Mouse (Mus musculus): Measurements from ENCODE around the gene Ifrd2. TPM values are rescaled to one million over a fixed set of nuclear protein-coding genes. Genes with fewer than 3 reads are reported as not detected.
A peak's percentile ranks its signal among the peaks of the same experiment; 100 is the strongest.
"Not testable (repeated sequence)": the region's sequence is repeated elsewhere in the genome, so short reads cannot be mapped to it uniquely, and the experiment has no call there.

The Ifrd2 gene
- polyA plus RNA-seq, 1 experiment from 2014 or later: 14.5 TPM

DNA sequence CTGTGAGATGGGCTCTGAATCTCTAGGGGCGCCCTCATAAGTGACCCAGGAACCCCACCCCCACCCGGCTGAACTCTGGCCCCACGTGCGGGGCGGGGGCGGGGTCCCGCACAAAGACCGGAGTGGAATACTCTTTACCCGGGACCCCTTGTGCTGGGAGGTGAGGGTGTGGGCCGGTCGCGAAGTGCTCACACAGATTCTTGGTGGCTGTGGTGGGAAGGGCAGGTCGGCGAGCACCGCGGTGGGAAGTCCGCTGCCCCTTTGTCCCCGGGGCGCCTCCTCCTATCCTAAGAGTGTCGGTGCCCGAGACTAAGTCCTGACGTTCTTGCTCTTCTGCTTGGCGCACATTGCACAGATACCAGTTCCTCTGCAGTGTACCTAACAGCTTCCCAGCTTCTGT is 18.2 kb upstream of the Ifrd2 start:
- Histone ChIP-seq H3K4me3 (peak overlapping the region; percentile 94), H3K9me3 (no peaks in the 10 kb centered on the region), H3K4me1 (peaks cover 51% of the 10 kb centered on the region), H3K9ac (peak overlapping the region; percentile 88), H3K27ac (peak overlapping the region; percentile 89), H3K27me3 (replicated peaks) (no peaks in the 10 kb centered on the region), H3K4me2 (peak overlapping the region; percentile 84), H3K36me3 (replicated peaks) (peaks cover 33% of the 10 kb centered on the region)
- peak; percentile 29; the same call in 1 of the 2 replicates for ATAC-seq (replicated peaks)
- 1% methylated on average over 22 of the region's 23 CpGs for WGBS

DNA sequence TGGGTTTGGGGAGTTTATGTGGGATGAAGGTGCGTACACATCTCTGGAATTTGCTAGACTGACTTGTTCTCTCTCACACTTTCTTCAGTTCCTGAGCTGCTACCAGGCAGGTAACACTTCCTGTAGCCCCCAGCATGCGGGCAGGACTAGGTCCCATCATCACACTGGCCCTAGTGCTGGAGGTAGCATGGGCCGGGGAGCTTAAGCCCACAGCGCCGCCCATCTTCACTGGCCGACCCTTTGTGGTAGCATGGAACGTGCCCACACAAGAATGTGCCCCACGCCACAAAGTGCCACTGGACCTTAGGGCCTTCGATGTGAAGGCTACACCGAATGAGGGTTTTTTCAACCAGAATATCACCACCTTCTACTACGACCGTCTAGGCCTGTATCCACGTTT is 17.4 kb upstream of the Ifrd2 start:
- Histone ChIP-seq H3K27ac (peak overlapping the region; percentile 89), H3K4me3 (peak overlapping the region; percentile 94), H3K4me1 (peaks cover 46% of the 10 kb centered on the region), H3K27me3 (replicated peaks) (no peaks in the 10 kb centered on the region), H3K9ac (peak overlapping the region; percentile 88), H3K36me3 (replicated peaks) (peaks cover 33% of the 10 kb centered on the region), H3K4me2 (peak overlapping the region; percentile 84), H3K9me3 (no peaks in the 10 kb centered on the region)
- WGBS: 43% methylated on average over 13 of the region's 13 CpGs
- no peak for ATAC-seq (replicated peaks)

DNA sequence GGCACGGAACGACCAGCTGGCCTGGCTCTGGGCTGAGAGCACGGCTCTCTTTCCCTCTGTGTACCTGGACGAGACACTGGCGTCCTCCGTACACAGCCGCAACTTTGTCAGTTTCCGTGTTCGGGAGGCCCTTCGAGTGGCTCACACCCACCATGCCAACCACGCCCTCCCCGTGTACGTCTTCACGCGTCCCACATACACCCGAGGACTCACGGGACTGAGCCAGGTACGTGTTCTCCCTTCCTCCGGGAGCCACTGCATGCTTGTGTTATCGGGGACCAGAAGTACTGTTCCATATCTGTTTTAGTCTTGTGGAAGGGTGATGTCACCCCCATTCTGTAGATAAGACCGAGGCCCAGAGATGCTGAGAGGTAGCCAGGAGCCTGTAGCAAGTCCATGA is 16.6 kb upstream of the Ifrd2 start:
- Histone ChIP-seq H3K36me3 (replicated peaks) (peaks cover 28% of the 10 kb centered on the region), H3K4me1 (peaks cover 46% of the 10 kb centered on the region), H3K4me3 (peak overlapping the region; percentile 94), H3K9ac (no peak overlapping the region), H3K27ac (no peak overlapping the region), H3K4me2 (peak overlapping the region; percentile 84), H3K27me3 (replicated peaks) (no peaks in the 10 kb centered on the region), H3K9me3 (no peaks in the 10 kb centered on the region)
- 95% methylated on average over 21 of the region's 21 CpGs for WGBS
- no peak for ATAC-seq (replicated peaks)

DNA sequence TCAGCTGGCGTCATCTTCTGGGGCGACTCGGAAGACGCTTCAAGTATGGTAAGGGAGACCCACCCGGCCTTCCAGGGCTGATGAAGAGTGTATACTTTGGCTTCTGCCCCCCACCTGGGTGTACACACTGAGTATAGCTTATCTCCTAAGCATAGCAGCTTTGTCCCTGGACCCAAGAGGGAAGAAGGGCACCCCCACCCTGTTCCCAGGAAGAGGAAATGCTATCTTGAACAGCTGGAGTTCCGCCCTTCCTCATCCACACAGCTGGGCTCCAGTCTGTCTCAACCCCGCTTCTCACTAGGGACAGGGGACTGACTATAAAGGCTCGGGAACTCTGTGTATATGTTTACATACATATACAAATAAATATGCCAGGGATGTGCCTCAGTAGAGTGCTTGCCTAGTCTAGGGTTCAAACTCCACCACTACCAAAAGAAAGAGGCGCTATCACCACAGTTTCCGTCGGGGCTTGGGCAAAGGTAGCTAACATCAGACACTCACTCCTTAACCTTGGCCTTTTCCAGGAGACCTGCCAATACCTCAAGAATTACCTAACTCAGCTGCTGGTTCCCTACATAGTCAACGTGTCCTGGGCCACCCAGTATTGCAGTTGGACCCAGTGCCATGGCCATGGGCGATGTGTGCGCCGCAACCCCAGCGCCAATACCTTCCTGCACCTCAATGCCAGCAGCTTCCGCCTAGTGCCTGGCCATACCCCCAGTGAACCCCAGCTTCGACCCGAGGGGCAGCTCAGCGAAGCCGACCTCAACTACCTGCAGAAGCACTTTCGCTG is 15.7 kb upstream of the Ifrd2 start:
- H3K4me1 ChIP-seq: peaks cover 45% of the 10 kb centered on the region
- 96% methylated on average over 22 of the region's 22 CpGs for WGBS

DNA sequence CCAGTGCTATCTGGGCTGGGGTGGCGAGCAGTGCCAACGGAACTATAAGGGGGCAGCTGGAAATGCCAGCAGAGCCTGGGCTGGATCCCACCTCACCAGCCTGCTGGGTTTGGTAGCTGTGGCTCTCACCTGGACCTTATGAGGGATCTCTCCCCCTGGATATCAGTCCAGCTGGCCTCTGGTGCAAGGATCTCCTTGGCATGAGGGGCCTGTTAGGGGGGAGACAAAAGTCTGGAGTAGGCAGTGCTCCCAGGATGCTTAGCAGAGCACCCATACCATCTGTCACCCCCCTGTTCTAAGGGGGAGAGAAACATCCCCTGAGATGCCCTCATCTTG is 15.1 kb upstream of the Ifrd2 start:
- no peak overlapping the region for H3K4me2 ChIP-seq
- H3K9ac ChIP-seq: no peak overlapping the region
- no peak overlapping the region for H3K27ac ChIP-seq

More for the DNA sequence above, 15.7 kb upstream of the Ifrd2 start:
- Histone ChIP-seq H3K9ac (no peak overlapping the region), H3K4me3 (peak overlapping the region; percentile 6; the same call in 1 of the 2 replicates), H3K27me3 (replicated peaks) (no peaks in the 10 kb centered on the region), H3K9me3 (no peaks in the 10 kb centered on the region), H3K4me2 (peak overlapping the region; percentile 84; the same call in 1 of the 2 replicates), H3K36me3 (replicated peaks) (peaks cover 25% of the 10 kb centered on the region), H3K27ac (no peak overlapping the region)
- ATAC-seq (replicated peaks): no peak

DNA sequence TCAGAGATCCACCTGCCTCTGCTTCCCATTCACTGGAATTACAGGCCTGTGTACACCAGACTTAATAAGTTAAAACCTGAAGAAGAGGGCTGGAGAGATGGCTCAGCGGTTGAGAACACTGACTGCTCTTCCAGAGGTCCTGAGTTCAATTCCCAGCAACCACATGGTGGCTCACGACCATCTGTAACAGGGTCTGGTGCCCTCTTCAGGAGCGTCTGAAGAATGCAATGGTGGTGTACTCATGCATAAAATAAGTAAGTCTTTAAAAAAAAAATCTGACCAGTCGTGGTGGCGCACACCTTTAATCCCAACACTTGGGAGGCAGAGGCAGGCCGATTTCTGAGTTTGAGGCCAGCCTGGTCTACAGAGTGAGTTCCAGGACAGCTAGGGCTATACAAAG is 13.7 kb upstream of the Ifrd2 start:
- Histone ChIP-seq H3K36me3 (replicated peaks) (peaks cover 25% of the 10 kb centered on the region), H3K4me1 (peaks cover 33% of the 10 kb centered on the region)
- not testable (repeated sequence) for ATAC-seq (replicated peaks); H3K4me2 ChIP-seq; H3K9me3 ChIP-seq; H3K27ac ChIP-seq; H3K27me3 ChIP-seq (replicated peaks); H3K4me3 ChIP-seq; H3K9ac ChIP-seq
- WGBS: 78% methylated on average over 6 of the region's 6 CpGs

More for the DNA sequence above, 15.1 kb upstream of the Ifrd2 start:
- WGBS: 100% methylated on average over 2 of the region's 2 CpGs
- Histone ChIP-seq H3K4me3 (no peak overlapping the region), H3K27me3 (replicated peaks) (no peaks in the 10 kb centered on the region), H3K4me1 (peaks cover 43% of the 10 kb centered on the region), H3K36me3 (replicated peaks) (peaks cover 25% of the 10 kb centered on the region), H3K9me3 (no peaks in the 10 kb centered on the region)
- no peak for ATAC-seq (replicated peaks)

DNA sequence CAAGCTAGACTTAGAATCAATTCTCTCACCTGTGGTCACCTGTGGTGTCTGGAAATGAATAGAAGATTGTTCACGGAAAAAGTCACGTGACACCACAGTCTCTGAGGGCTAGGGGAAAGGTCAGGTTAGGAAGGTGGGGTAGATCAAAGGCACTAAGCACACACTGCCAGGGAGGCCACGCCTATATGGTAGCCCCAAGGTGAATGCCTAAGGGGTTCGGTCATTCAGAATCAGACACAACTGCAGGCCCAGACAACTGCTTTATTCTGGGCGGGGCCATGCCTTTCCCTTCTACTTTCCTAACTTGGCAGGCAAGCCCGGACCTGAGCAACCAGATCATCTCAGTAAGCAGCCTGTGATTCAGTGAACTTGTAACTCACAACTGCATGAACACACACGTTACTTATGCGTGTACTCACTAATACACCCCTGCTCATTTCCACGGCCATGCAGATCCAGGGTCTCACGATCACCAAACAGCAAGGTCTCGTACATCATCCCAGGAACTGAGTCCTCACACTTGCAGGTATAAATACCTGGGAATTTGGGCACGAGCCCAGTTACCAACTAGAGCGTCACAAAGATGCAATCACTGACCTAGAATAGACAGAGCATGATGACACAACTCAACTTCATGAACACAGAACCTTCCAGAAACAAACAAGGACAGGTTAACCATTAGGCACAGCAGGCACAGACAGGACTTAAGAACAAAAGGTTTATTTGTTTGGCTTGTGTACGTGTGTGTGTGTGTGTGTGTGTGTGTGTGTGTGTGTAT is 11.7 kb upstream of the Ifrd2 start:
- H3K4me2 ChIP-seq: no peak overlapping the region
- H3K9ac ChIP-seq: no peak overlapping the region
- no peaks in the 10 kb centered on the region for H3K27me3 ChIP-seq (replicated peaks)
- H3K4me1 ChIP-seq: peaks cover 35% of the 10 kb centered on the region
- H3K27ac ChIP-seq: no peak overlapping the region
- ATAC-seq (replicated peaks): no peak
- 90% methylated on average over 14 of the region's 14 CpGs for WGBS
- peaks cover 24% of the 10 kb centered on the region for H3K36me3 ChIP-seq (replicated peaks)
- H3K9me3 ChIP-seq: no peaks in the 10 kb centered on the region
- H3K4me3 ChIP-seq: no peak overlapping the region

DNA sequence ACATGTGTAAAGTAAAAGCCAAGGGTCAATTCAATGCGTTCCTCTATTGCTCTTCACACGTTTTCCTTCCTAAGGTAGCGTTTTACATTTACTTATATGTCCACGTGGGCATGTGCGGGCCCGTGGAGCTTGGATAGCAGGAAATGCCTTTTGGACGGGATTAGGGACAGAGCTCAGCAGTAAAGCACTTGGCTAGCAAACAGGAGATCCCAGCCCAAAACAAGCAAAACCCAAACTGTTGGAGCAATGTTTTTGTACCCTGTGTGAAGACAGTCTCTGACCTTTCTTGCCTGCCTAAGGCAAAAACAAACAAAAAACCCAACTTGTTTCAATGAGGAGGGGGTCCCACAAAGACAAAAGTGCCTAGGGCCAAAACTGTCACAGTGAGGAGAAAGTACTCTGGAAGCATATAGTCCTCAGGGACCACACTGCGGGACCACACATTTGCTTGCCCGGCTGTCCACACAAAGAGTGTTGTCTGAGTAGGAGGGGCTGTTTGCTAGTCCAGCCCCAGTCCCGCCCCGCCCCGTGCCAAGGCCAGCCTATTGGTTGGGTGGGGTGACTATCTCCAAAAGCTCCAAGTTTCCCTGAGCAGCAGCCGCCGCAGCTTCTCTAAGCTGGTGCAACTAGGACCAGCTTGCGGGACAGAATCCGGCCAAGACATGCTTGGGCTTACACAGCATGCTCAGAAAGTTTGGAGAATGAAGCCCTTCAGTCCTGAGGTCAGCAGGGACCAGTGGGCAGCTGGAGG is 10.9 kb upstream of the Ifrd2 start, which contains the start of gene Hyal1:
Hyal1 (plus strand) TSS at position 571 of the 751 bp plus-strand sequence.
- H3K9ac ChIP-seq: no peak within 1 kb of the TSS

DNA sequence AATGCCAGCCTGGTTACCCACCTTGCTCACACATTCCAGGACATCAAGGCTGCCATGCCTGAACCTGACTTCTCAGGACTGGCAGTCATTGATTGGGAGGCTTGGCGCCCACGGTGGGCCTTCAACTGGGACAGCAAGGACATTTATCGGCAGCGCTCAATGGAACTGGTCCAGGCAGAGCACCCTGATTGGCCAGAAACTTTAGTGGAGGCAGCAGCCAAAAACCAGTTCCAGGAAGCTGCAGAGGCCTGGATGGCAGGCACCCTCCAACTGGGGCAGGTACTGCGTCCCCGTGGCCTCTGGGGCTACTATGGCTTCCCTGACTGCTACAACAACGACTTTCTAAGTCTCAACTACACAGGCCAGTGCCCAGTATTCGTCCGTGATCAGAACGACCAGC is 9.6 kb upstream of the Ifrd2 start:
- no peaks in the 10 kb centered on the region for H3K27me3 ChIP-seq (replicated peaks)
- no peak for ATAC-seq (replicated peaks)
- H3K36me3 ChIP-seq (replicated peaks): peaks cover 4% of the 10 kb centered on the region; the same call in 1 of the 2 replicates
- H3K9me3 ChIP-seq: no peaks in the 10 kb centered on the region
- 93% methylated on average over 10 of the region's 10 CpGs for WGBS
- no peak overlapping the region for H3K4me2 ChIP-seq
- H3K27ac ChIP-seq: no peak overlapping the region
- H3K9ac ChIP-seq: no peak overlapping the region
- peaks cover 34% of the 10 kb centered on the region for H3K4me1 ChIP-seq
- H3K4me3 ChIP-seq: no peak overlapping the region

More for the DNA sequence above, 10.9 kb upstream of the Ifrd2 start, which contains the start of gene Hyal1:
- Histone ChIP-seq H3K27me3 (replicated peaks) (no peaks in the 10 kb centered on the region), H3K4me3 (no peak within 1 kb of the TSS), H3K9me3 (no peaks in the 10 kb centered on the region), H3K36me3 (replicated peaks) (peaks cover 18% of the 10 kb centered on the region), H3K27ac (peak within 1 kb of the TSS; percentile 43; the same call in 1 of the 2 replicates), H3K4me1 (peaks cover 34% of the 10 kb centered on the region), H3K4me2 (peak within 1 kb of the TSS; percentile 34)
- 25% methylated on average over 16 of the region's 16 CpGs for WGBS
- ATAC-seq (replicated peaks): 0 out of 2 replicates have a peak, but pooled peaks have one; percentile 30

DNA sequence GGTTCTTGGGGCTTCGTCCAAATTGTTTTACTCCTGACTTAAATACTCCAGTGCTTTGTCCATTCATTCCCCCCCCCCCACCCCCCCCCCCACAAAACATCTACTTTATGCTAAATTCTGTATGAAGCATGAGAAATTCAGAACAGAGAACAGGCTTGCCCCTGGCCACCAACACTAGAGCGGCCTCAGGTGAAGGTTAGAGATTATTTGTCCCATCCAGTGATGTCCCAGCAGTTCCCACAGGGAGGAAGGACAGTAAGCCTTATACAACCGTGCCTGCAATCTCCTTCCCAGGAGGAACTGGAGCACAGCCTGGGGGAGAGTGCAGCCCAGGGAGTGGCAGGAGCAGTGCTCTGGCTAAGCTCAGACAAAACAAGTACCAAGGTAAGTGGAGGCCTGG is 8.9 kb upstream of the Ifrd2 start, which contains the start of gene Naa80:
Naa80 (plus strand) TSS at position 301 of the 400 bp plus-strand sequence.
- Histone ChIP-seq H3K4me1 (peaks cover 34% of the 10 kb centered on the region), H3K4me2 (no peak within 1 kb of the TSS), H3K9ac (0 out of 2 replicates have a peak within 1 kb of the TSS, but pooled peaks have one; percentile 8), H3K4me3 (no peak within 1 kb of the TSS), H3K27ac (no peak within 1 kb of the TSS), H3K36me3 (replicated peaks) (peaks cover 4% of the 10 kb centered on the region; the same call in 1 of the 2 replicates), H3K27me3 (replicated peaks) (no peaks in the 10 kb centered on the region), H3K9me3 (no peaks in the 10 kb centered on the region)
- no peak for ATAC-seq (replicated peaks)
- WGBS: 77% methylated on average over 3 of the region's 3 CpGs

DNA sequence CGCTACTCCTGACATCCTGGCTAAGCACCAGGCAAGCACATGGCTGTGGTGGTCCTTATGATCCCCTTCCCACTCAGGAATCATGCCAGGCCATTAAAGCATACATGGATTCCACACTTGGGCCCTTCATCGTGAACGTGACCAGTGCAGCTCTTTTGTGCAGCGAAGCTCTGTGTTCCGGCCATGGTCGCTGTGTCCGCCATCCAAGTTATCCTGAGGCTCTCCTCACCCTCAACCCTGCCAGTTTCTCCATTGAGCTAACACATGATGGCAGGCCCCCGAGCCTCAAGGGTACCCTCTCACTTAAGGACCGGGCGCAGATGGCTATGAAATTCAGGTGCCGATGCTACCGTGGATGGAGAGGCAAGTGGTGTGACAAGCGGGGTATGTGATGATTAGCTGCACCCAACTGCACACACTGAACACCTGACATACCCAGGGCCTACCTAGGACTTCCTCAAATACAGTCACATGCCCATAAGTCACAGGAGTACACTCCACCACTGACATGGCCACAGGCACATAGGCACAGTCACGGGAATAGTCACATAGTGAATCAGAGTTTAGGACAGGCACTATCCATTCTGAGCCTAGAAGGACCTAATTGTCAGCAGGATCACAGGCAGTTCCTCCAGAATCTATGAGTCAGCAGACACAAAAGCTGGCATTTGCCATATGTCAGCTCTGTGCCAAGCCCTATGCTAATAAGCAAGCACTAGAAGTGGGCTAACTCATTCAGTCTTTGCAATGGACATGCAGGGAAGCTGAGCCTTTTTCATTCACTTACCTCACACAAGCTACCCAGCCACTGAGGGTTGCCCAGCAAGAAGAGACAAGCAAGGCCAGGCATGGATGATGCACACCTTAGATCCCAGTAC is 8.2 kb upstream of the Ifrd2 start:
- peak overlapping the region; percentile 96; the same call in 1 of the 2 replicates for H3K4me2 ChIP-seq

More for the DNA sequence above, 8.2 kb upstream of the Ifrd2 start:
- H3K27ac ChIP-seq: no peak overlapping the region
- peaks cover 34% of the 10 kb centered on the region for H3K4me1 ChIP-seq
- peaks cover 4% of the 10 kb centered on the region; the same call in 1 of the 2 replicates for H3K36me3 ChIP-seq (replicated peaks)
- H3K9me3 ChIP-seq: no peaks in the 10 kb centered on the region
- H3K4me3 ChIP-seq: no peak overlapping the region
- H3K27me3 ChIP-seq (replicated peaks): no peaks in the 10 kb centered on the region
- 0 out of 2 replicates have a peak overlapping the region, but pooled peaks have one; percentile 8 for H3K9ac ChIP-seq
- ATAC-seq (replicated peaks): no peak
- 96% methylated on average over 14 of the region's 14 CpGs for WGBS

Measured in midbrain, embryonic 15.5 days (tissue).